Mouse (Mus musculus): ENCODE results near the gene Ttll9. TPM values are rescaled to one million over a fixed set of nuclear protein-coding genes. Genes with fewer than 3 reads are reported as not detected.

The Ttll9 gene
- 1 to 10 TPM in 2 of 3 experiments, under 1 TPM in 1; 0.92 to 1.6 (median 1.0) TPM for polyA plus RNA-seq (2017; shearing (Covaris generic))

DNA sequence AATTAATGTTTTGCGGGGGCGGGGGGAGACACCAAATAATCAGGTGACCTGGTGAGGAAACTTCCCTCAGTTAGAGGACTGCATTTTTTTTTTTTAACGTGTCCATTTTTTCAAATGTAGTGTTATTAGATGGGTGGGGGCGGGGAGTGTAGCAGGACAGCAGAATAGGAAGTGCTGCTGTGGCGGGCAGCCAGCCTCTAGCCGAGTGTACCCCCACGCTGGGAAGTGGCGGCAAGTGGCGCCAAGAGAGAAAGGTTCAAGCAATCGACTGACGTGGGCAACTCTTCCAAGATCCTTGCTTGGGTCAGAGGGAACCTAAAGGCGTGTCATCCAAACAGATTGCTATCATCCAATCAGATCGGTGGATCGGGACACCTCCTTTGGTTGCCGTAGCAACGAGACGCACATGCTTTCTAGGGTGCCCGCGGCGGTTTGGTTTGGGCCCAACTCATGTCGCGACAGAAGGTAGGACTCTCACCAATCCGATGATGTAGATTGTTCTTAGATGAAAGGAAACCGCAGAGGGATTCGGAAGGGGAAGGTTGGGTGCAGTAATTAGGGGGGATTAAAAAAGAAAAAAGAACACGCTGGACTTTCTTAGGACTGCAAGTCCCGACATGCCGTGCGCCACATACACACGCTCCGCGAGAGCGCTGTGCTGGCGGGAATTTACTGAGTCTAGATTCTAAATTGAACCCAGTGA lies at the start of gene Ttll9:
Ttll9 (plus strand) TSS at position 395 of the 703 bp plus-strand sequence.
- ATAC-seq, result peak; percentile 48

DNA sequence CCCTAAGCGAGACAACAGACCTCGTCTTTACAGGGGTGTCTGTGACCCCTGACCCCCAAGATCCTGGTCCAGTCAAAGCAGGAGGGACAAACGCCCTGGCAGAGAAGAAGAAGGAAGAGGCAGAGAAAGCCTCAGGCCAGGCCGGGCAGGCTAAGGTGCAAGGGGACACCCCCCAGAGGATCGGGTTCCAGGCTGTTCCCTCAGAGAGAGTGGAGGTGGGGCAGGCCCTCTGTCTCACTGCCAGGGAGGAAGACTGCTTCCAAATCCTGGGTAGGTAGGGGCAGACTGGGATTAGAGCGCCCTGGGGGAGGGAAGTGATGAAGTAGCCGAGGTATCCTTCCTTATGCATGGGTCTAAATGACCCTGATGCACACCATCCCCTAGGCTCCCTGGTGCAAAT lies 48.8 kb upstream of the Ttll9 start:
- no peak for ATAC-seq

- peak; percentile 91 for ATAC-seq
Measured at GRCm38 (mm10) chr2:152914310-152915120, 47.8 kb upstream of the Ttll9 start.

DNA sequence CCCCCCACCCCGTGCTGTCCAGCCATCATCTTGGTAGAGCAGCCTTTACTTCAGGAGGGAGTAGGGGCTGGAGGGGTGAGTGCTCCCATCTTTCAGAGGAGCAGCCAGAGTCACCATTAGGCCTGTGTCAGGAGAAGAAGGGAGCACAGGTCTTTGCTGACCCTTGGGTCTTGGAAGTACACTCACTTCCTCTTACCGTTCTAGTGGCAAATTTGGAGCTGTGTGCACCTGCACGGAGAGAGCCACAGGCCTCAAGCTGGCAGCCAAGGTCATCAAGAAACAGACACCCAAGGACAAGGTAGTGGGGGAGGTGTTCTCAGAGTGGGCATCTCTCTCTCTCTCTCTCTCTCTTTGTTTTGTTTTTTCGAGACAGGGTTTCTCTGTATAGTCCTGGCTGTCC lies 46.8 kb upstream of the Ttll9 start:
- no peak for ATAC-seq

DNA sequence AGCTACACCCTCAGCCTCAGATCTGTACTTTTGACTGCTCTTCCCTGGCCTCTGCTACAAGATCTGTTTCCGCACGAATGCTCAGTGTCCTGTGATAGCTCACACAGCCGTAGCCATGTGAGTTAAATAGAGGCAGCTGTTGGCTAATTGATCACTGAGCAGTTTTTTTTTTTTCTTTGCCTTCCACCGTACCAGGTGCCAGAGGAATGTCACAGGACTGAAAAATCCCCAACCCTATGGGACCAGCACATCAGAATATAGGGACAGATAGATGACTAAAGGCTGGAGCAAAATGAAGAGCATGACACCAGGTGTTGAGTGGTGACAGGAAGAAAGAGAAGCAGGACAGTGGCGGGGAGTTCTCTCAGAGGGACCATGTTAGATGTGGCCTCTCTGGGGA lies 46.2 kb upstream of the Ttll9 start:
- no peak for ATAC-seq

- no peak for ATAC-seq
Measured at GRCm38 (mm10) chr2:152917671-152918070, 44.6 kb upstream of the Ttll9 start.

- no peak for ATAC-seq
Measured at GRCm38 (mm10) chr2:152922376-152922775, 39.9 kb upstream of the Ttll9 start.

GRCm38 (mm10) chr2:152923621-152924020 lies 38.7 kb upstream of the Ttll9 start:
- ATAC-seq, result no peak

DNA sequence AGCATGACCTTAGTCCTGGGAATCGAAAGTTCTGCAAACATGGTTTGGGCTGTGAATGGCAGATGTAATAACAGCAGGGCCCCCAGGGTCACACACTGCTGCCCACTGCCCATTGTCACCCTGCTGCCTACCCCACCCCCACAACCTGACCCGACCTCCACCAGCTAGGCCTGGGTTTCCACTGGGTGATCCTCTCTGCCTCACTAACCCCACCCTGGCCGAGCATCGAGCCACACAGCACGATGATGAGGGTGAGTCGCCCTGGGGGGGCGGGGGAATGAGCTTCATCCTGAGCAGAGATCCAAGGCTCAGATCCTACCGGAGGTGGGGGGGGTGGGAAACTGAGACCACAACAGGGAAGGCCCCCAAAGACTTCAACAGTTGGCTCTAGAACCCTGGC lies 38.2 kb upstream of the Ttll9 start:
- no peak for ATAC-seq

DNA sequence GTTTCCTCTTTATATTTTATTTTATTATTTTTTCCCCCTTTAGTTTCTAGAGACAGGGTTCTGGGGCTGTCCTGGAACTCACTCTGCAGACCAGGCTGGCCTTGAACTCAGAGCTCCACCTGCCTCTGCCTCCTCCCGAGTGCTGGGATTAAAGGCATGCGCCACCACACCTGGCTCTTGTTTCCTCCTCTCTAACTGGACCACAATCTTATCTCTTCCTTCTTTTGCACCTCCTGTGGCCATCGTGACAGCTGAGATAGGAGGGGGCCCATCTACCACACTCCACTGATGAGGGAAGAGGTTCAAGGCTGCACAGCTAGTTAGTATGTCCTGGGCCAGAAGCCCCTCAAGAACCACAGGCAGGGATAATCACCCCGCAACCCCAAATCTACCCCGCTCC lies 37.7 kb upstream of the Ttll9 start:
- ATAC-seq, result no peak

DNA sequence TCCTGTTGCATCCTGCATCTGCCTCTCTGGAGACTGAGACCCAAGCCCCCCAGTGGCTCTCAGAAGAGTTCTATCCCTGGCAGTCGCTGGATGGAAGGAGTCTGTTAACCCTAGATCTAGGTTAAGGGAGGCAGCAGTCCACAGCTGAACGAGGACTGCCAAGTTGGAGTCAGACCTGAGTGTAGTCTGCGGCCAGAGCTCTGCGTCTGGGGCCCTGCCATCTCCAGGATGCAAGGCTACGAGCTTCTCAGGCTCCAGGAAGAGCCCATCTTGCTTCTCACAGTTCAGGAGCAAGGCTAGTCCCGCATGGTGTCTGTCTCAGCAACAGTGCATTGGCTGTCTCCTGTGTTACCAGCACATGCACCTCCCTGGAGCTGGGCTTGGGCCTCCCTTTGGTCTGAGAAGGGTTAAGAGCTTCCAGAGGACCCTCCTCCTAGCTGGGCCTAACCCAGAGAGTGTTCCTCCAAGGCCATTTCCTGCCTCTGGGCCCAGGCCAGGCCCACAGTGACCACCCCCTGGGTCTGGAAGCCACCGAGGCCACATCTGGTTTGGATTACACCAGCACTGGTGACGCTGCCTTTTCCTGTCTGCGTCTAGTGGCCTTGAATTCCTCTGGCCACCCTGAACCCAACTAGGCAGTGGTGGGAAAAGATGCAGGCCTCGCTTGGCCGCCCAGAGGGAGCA lies 37.0 kb upstream of the Ttll9 start:
- no peak for ATAC-seq

GRCm38 (mm10) chr2:152926896-152927295 lies 35.4 kb upstream of the Ttll9 start:
- no peak for ATAC-seq

DNA sequence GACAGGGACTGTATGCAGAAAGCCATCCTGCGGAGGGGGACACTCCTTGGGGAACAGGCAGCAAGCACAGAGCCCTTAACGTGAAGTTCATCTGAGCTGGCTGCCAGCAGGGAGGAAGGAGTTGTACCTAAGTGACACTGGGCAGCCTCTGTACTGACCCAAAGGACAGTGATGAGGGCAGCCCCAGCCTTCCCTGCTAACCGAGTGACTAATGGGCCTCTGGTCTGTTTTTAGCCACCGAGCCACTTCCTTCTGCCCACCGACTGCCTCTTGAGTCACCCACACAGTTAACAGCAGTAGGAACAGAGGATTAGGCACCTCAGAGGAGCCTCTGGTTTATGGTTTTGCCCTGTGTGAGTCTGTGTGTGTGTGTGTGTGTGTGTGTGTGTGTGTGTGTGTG lies 34.9 kb upstream of the Ttll9 start:
- ATAC-seq, result no peak

- no peak for ATAC-seq
Measured at GRCm38 (mm10) chr2:152928219-152928987, 33.9 kb upstream of the Ttll9 start.

DNA sequence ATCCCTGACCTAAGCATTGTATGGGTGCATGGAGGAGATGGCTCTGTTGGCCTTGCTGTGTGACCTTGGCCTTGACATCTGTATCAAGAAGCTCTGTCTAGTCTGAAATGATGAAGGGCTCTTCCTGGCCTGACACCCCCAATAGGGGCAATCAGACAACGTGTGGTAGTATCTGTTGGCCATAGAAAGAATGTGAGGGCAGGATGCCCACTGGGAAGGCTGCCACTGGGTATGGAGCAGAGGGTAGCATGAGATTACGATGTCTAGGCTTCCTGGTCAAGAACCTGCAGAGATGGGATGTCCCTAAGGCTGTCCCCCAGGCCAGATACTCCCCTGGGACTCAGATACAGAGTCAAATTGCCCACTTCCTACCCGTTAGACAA lies 33.3 kb upstream of the Ttll9 start:
- no peak for ATAC-seq

DNA sequence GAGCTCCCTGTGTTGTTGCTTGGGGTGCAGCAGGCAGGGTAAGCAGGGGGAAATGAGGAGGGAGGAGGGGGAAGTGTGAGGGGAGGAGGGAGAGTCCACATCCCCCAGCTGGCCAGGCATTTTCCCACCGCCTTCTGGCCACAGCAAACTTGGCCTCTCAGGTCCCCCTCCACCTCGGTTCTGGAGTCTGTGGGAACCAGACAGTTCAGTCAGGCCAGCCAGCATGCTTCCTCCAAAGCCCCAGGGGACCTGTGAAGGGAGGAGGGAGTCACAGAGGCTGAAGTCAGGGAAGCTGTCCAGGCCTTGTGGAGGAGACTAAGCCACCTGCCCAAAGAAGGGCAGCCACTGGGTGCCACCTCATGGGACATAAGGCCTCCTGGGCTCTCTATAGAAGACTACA lies 32.0 kb upstream of the Ttll9 start:
- ATAC-seq, result no peak

DNA sequence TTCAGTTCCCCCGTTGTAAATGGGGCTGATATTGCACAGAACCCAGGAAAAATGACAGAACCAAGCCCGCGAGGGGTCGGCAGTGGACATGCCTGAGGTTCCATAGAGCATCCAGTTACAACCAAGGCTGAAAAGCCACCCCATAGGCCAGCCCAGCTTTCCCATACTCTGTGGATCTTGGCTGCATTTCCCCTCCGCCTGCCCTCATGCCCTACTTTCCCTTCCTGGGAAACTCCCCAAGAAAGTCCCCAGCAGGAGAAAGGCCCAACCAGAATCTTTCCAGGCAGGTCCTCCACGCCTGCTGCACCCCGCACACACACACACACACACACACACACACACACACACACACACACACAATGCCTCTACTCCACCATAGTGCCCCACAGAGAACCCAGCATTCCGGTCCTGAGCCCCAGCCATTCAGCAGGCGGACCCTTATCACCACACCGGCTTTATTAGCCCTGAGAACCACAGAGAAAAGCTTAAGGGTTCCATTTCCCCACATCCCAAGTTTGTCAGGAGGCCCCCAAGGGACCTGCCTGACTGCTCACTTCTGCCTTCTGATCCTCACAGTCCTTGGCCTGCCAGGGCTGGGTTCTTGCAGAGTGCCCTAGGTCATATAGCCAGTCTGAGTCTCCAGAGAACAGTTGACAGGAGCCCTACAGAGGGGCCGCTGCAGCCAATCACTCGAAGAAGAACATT lies 30.7 kb upstream of the Ttll9 start:
- ATAC-seq, result no peak

DNA sequence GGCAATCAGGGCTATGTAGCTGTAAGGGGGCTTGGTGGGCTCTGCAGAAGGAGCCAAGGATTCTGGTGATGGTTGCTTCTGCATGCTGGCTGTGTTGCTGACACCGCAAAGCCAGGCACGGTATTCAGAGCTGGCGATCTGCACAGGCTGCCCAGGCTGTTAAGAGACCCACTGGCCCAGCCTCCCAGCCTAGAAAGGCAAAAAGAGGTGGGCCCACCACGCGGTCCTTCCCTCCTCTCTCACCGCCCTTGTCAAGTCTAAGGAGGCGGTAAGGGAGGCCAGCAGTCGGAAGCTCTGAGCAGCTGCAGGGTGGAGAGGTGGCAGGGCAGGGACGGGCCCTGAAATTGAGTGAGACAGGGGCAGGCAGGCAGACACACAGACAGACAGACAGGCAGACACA lies 29.2 kb upstream of the Ttll9 start, which contains the start of gene Foxs1:
Foxs1 (minus strand) TSS at position 161 of the 400 bp plus-strand sequence.
- no peak for ATAC-seq

GRCm38 (mm10) chr2:152933614-152934013 lies 28.7 kb upstream of the Ttll9 start:
- ATAC-seq, result no peak

DNA sequence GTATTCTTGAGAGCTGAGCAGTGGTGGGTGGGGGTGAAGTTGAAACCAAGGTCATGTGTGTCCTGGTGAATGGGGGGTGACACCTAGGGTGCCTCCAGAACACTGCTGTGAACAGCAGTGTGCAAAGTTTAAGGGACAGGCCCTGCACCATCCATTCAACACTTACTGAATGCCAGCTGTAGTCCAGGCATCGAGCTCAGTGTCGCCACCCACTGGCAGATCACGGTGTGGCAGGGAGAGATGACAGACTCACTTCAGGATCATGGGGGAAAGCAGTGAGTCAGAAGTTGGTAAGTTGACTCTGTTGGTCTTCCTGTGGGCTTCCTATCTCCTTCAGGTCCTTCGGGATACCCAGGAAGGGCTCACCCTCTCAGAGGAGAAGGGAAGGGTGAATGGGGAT lies 22.4 kb upstream of the Ttll9 start:
- ATAC-seq, result no peak

DNA sequence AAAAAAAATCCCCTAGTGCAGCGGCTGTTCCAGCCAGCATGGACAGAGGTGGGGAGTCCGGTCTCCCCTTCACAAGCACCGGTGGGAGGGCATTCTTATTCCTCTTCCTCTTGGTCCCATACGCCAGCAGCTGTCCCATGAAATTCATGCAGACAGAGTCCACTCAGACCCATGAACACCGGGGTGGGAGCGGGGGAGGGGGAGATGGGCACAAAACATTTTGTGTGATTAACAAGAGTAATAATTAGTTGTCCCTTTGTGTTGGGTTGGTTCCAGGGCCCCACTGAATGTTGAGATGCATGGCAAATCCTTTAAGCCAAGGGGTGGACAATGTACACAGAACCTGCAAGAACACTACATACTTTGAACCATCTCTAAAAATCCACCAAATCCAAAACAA lies 21.2 kb upstream of the Ttll9 start:
- no peak for ATAC-seq

- ATAC-seq, result no peak
Measured at GRCm38 (mm10) chr2:152941776-152942175, 20.5 kb upstream of the Ttll9 start.
